Mouse (Mus musculus) right cerebral cortex, postnatal 25 days (tissue): ENCODE results near the gene Pramel3.
"Not testable (repeated sequence)": the region's sequence is repeated elsewhere in the genome, so short reads cannot be mapped to it uniquely, and the experiment has no call there.

ENCODE experiments used
- DNase-seq: peaks from one replicate; pipeline ENCODE4 v3.0.0; 2022

Gene Pramel3

GRCm38 (mm10) chrX:135302007-135302406 is at the start of gene Pramel3:
Gene Pramel3 (plus strand): TSS chrX:135302307.
- DNase-seq = not testable (repeated sequence)

- not testable (repeated sequence) for DNase-seq
Observed at GRCm38 (mm10) chrX:135360685-135361084, 58.6 kb downstream of the Pramel3 start.

GRCm38 (mm10) chrX:135361943-135362342 is 59.8 kb downstream of the Pramel3 start:
- DNase-seq = not testable (repeated sequence)
